Mouse (Mus musculus): Measurements from ENCODE around the gene Mrpl37. TPM values are rescaled to one million over a fixed set of nuclear protein-coding genes. Genes with fewer than 3 reads are reported as not detected.

Mrpl37 gene
- total RNA-seq (2023): 10 to 100 TPM; 75.0 to 79.6 TPM

DNA sequence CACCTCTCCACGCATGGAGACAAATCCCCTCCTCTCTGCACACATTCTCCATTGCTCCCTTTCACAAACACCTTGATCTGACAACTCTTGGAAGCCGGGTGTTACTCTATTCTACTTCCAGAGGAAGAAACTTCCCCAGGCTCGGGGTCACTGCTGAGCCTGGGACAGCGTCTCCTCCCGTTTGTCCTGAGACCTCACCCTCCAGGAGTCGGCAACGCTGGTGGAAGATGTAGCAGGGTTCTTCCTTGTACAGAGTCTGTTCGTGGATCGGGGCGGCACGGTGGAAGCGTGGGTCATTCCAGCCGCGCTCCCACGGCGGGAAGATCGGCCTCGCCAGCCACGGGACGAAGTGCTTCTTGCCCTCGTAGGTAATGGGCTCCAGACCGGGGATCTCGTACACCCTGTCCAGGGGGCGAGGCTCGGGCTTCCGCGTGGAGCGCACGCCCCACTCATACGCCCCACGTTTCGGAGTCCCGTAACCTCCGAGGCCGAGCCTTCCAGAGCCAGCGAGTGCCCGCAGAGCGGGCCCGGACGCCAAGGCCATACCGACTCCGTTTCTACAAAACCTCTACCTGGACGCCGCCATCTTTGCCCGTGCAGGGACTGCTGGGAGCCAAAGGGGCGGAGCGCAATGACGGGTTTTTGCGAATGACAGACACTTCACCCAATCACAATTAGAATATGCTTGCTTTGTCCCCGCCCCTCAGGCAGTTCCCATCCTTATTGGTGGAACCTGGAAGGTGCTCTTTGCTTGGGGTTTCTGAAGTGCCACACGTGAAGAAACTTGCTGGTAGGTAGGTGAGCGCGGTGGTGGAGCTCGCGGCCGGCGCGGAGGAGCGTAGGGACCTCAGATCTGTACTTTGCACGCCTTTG lies at the start of gene Mrpl37, which contains the start of gene Cyb5rl:
Mrpl37 (minus strand) TSS at position 617 of the 873 bp plus-strand sequence.
Cyb5rl (plus strand) TSS at position 737 of the 873 bp plus-strand sequence.

DNA sequence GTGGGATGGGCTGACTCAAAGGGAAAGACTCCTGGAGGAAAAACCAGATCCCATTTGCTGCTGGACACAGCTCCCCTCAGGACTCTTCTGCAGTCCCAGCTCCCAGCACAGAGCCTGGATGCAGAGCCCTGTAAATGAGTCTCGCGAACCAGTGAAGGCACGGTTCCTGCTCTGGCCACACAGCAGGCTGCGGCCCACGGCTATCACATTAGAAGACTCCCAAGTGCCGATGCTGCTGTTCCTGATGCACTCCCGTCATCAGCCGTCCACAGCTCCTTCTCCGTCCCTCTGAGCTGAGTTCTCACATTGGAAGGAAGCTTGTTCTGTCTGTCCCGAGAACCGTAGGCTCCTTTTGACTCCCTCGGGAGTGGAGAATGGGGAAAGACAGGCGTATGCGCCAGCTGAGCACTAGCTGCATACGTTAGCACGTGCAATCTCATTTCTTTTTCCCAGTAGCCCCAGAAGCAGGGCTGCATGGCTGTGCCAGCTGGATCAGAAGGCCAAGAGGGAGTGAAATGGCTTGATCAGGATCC lies 30.2 kb upstream of the Mrpl37 start, which contains the start of gene Cdcp2:
Cdcp2 (plus strand) TSS at position 51 of the 533 bp plus-strand sequence.

Other genes with a start within 250 kb of the Mrpl37 start
- 10 to 100 TPM; 32.3 to 39.0 TPM for gene Ssbp3, start 156.2 kb downstream of the Mrpl37 start, total RNA-seq (2023)
- 10 to 100 TPM in 1 of 2 experiments, 1 to 10 TPM in 1; 6.5 to 10.3 TPM for gene Cyb5rl, start 120 bp upstream of the Mrpl37 start, total RNA-seq (2023)
- gene Cdcp2, start 30.0 kb upstream of the Mrpl37 start, total RNA-seq (2023): under 1 TPM; 0.36 to 0.64 TPM
- 100 to 1,000 TPM; 108 to 110 TPM for gene Tmem59, start 111.5 kb upstream of the Mrpl37 start, total RNA-seq (2023)
- 10 to 100 TPM; 39.3 to 45.4 TPM for gene Tceanc2, start 112.2 kb upstream of the Mrpl37 start, total RNA-seq (2023)
- under 1 TPM in 1 of 2 experiments, not detected in 1; 0.67 TPM for gene Ldlrad1, start 142.3 kb upstream of the Mrpl37 start, total RNA-seq (2023)
- gene Lrrc42, start 186.7 kb upstream of the Mrpl37 start, total RNA-seq (2023): 10 to 100 TPM; 23.8 to 25.9 TPM
- 10 to 100 TPM; 14.5 to 17.9 TPM for gene Hspb11, start 186.7 kb upstream of the Mrpl37 start, total RNA-seq (2023)
- not detected for gene Dio1, start 240.3 kb upstream of the Mrpl37 start, total RNA-seq (2023)
- gene Yipf1, start 247.5 kb upstream of the Mrpl37 start, total RNA-seq (2023): 10 to 100 TPM; 47.4 to 50.3 TPM

All from B cell, adult 67 days (primary cell).